Mouse (Mus musculus) heart, embryonic 15.5 days (tissue): ENCODE measurements around the gene Ngb. TPM values are rescaled to one million over a fixed set of nuclear protein-coding genes. Genes with fewer than 3 reads are reported as not detected.

Experiments used
- ATAC-seq: fragments of 200-750 bp; cut with Nextera tagmentation; replicated peaks from 2 replicates; pipeline ENCODE4 v1.8.0; 2017; ENCODE audit warnings: low read depth, moderate TSS enrichment; ENCODE audit not compliant: insufficient number of reproducible peaks, insufficient read depth, low FRiP score
- H3K27ac ChIP-seq: fragments of 300-500 bp; sonication (generic); 2 replicates; pipeline ENCODE4 v1.5.1; 2015; ENCODE audit warnings: mild to moderate bottlenecking, inconsistent platforms
- H3K27me3 ChIP-seq: fragments of 300-500 bp; sonication (generic); 2 replicates; pipeline ENCODE4 v1.6.1; 2015; ENCODE audit warnings: inconsistent platforms
- H3K36me3 ChIP-seq: fragments of 300-500 bp; sonication (generic); 2 replicates; pipeline ENCODE4 v1.6.1; 2015; ENCODE audit warnings: mild to moderate bottlenecking, inconsistent platforms
- H3K4me1 ChIP-seq: fragments of 300-500 bp; sonication (generic); replicated peaks from 2 replicates; pipeline ENCODE4 v1.6.1; 2015; ENCODE audit warnings: inconsistent platforms
- H3K4me2 ChIP-seq: fragments of 300-500 bp; sonication (generic); 2 replicates; pipeline ENCODE4 v1.6.1; 2015; ENCODE audit warnings: inconsistent platforms, mild to moderate bottlenecking, moderate library complexity
- H3K4me3 ChIP-seq: fragments of 300-500 bp; sonication (generic); 2 replicates; pipeline ENCODE4 v1.5.1; 2015; ENCODE audit warnings: mild to moderate bottlenecking, inconsistent platforms
- H3K9ac ChIP-seq: fragments of 300-500 bp; sonication (generic); 2 replicates; pipeline ENCODE4 v1.6.1; 2015; ENCODE audit warnings: mild to moderate bottlenecking, inconsistent platforms
- H3K9me3 ChIP-seq: fragments of 300-500 bp; sonication (generic); replicated peaks from 2 replicates; pipeline ENCODE4 v1.6.1; 2016; ENCODE audit warnings: inconsistent platforms
- WGBS: fragments of 180-500 bp; shearing (Covaris S2); methylation state at CpG from one replicate; pipeline ENCODE4 v1.1.7; 2015; ENCODE audit warnings: mixed read lengths; 5-methylcytosine and 5-hydroxymethylcytosine counted together
- polyA plus RNA-seq: library from polyadenylated mRNA; unstranded; fragments of >200 nt; fragmentation: Nextera tagmentation; extraction: Ambion mirVana; gene quantifications from 2 replicates; pipeline ENCODE4 v1.2.1, GENCODE M21; 2015

Gene Ngb
- polyA plus RNA-seq, 1 experiment from 2014 or later, result 0.31 TPM

DNA sequence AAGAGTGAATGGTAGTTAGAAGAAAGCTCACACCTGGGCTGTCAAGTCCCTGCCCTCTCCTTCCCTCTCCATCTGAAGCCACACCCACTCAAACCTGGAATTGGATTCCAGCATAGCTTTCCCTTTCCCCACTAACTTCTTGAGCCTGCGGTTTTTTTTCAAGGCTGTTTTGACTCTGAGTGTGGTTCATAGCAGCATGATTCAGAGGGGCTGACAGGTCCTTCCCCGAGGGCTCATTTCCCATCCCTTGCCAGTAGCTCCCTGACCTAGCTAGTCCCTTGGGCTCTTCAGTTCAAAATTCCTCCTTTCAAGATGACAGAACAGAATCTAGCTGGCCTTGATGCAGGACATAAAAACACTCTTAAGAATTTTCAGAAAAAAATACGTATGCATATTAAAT, 54.8 kb downstream of the Ngb start:
- Histone ChIP-seq H3K36me3 (no peaks in the 10 kb centered on the region), H3K27me3 (peaks cover 10% of the 10 kb centered on the region; the same call in 1 of the 2 replicates), H3K4me2 (no peak overlapping the region), H3K4me3 (no peak overlapping the region), H3K27ac (no peak overlapping the region), H3K9ac (no peak overlapping the region), H3K9me3 (no peaks in the 10 kb centered on the region), H3K4me1 (no peaks in the 10 kb centered on the region)
- no peak for ATAC-seq
- WGBS, result 48% methylated on average over 3 of the region's 3 CpGs

Other genes with a start within 250 kb of the Ngb start
- 40.1 and 41.7 TPM in 2 replicates for gene Irf2bpl, start 217.7 kb downstream of the Ngb start, polyA plus RNA-seq
- gene Cipc, start 155.5 kb downstream of the Ngb start, polyA plus RNA-seq, result 18.7 and 23.4 TPM in 2 replicates
- gene Zdhhc22, start 112.1 kb downstream of the Ngb start, polyA plus RNA-seq, result 0.06 TPM in 1 of 2 replicates, not detected in the other
- 0.05 and 0.10 TPM in 2 replicates for gene Tmem63c, start 81.2 kb downstream of the Ngb start, polyA plus RNA-seq
- gene Gstz1, start 44.6 kb upstream of the Ngb start, polyA plus RNA-seq, result 29.4 and 31.0 TPM in 2 replicates
- gene Pomt2, start 45.4 kb upstream of the Ngb start, polyA plus RNA-seq, result 10.4 and 12.8 TPM in 2 replicates
- 0.78 and 1.6 TPM in 2 replicates for gene Samd15, start 97.2 kb upstream of the Ngb start, polyA plus RNA-seq
- 1.6 TPM in 2 replicates for gene Tmed8, start 97.9 kb upstream of the Ngb start, polyA plus RNA-seq
- gene Noxred1, start 136.2 kb upstream of the Ngb start, polyA plus RNA-seq, result 0.47 and 0.74 TPM in 2 replicates
- gene Vipas39, start 163.7 kb upstream of the Ngb start, polyA plus RNA-seq, result 29.8 and 37.7 TPM in 2 replicates
- gene Ahsa1, start 163.9 kb upstream of the Ngb start, polyA plus RNA-seq, result 175 and 176 TPM in 2 replicates
- 0.44 and 0.58 TPM in 2 replicates for gene Ism2, start 197.2 kb upstream of the Ngb start, polyA plus RNA-seq